Mouse (Mus musculus): ENCODE data around the gene Noxo1.

DNA sequence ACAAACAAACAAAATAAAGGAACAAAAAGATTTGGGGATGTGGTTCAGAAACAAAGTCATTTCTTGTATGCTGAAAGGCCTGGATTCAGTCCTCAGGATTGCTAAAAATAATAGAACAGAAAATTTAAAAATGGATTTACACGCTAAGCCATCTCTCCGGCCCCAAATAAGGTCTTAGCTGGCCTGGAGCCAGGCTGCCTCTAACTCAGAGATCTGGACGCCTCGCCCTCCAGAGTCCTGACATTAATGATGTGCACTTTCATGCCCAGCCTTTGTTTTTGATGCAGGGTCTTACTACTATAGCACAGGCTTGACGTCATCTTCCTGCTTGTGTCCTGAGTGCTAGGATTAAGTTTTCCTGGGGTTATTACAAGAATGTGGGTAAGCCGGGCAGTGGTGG lies 33.0 kb downstream of the Noxo1 start:
- TF ChIP-seq POLR2A (IDR thresholded peaks at IDR 0.05; ENCODE audit: extremely low read depth, insufficient read depth, low read length) (no peak), CTCF (IDR thresholded peaks at IDR 0.05; ENCODE audit: extremely low read depth, insufficient read depth, low read length) (no peak)
